Mouse (Mus musculus) right cerebral cortex, postnatal 4 days (tissue): ENCODE measurements around the gene Trmt2a.

Source experiments
- DNase-seq: peaks from one replicate; pipeline ENCODE4 v3.0.0-alpha.2; 2022

Gene Trmt2a

GRCm38 (mm10) chr16:18233451-18233850, 15.0 kb upstream of the Trmt2a start:
- no peak for DNase-seq

- DNase-seq: no peak
Observed at GRCm38 (mm10) chr16:18233919-18234670, 14.4 kb upstream of the Trmt2a start.

- DNase-seq: peak; percentile 81
Observed at GRCm38 (mm10) chr16:18234671-18235388, 13.6 kb upstream of the Trmt2a start, which contains the start of gene Zdhhc8. TSS of gene Zdhhc8 (minus strand) at chr16:18235136.

- DNase-seq: peak; percentile 66
Observed at GRCm38 (mm10) chr16:18235389-18236065, 13.0 kb upstream of the Trmt2a start.

GRCm38 (mm10) chr16:18236676-18237501, 11.6 kb upstream of the Trmt2a start:
- no peak for DNase-seq

- DNase-seq: no peak
Observed at GRCm38 (mm10) chr16:18241581-18241980, 6.9 kb upstream of the Trmt2a start.

GRCm38 (mm10) chr16:18247521-18248399, 719 bp upstream of the Trmt2a start:
- no peak for DNase-seq

- DNase-seq: peak; percentile 47
Observed at GRCm38 (mm10) chr16:18249364-18249967, 987 bp downstream of the Trmt2a start.

- DNase-seq: no peak
Observed at GRCm38 (mm10) chr16:18250231-18250630, 1.8 kb downstream of the Trmt2a start.

- DNase-seq: no peak
Observed at GRCm38 (mm10) chr16:18250828-18251790, 2.6 kb downstream of the Trmt2a start.

- no peak for DNase-seq
Observed at GRCm38 (mm10) chr16:18252736-18253135, 4.3 kb downstream of the Trmt2a start.

GRCm38 (mm10) chr16:18253866-18254265, 5.4 kb downstream of the Trmt2a start:
- no peak for DNase-seq

GRCm38 (mm10) chr16:18258221-18258620, 9.7 kb downstream of the Trmt2a start, which contains the start of gene Gm49776:
TSS of gene Gm49776 (minus strand) at chr16:18258321.
- no peak for DNase-seq

- no peak for DNase-seq
Observed at GRCm38 (mm10) chr16:18265024-18265423, 16.5 kb downstream of the Trmt2a start.

GRCm38 (mm10) chr16:18268182-18268581, 19.7 kb downstream of the Trmt2a start:
- no peak for DNase-seq

GRCm38 (mm10) chr16:18275166-18275565, 26.7 kb downstream of the Trmt2a start:
- no peak for DNase-seq

- DNase-seq: no peak
Observed at GRCm38 (mm10) chr16:18288166-18288565, 39.7 kb downstream of the Trmt2a start.

GRCm38 (mm10) chr16:18288581-18289061, 40.1 kb downstream of the Trmt2a start:
- peak; percentile 51 for DNase-seq

- DNase-seq: peak; percentile 96
Observed at GRCm38 (mm10) chr16:18289067-18289588, 40.6 kb downstream of the Trmt2a start, which contains the start of gene Dgcr8. TSS of gene Dgcr8 (minus strand) at chr16:18289246.
